Mouse (Mus musculus) heart, adult 2 months (tissue): ENCODE measurements around the gene 2510002D24Rik.

Source experiments
- CTCF ChIP-seq: fragments of 200-600 bp; IDR thresholded peaks from 2 replicates; pipeline ENCODE4 v1.8.1; 2022; ENCODE audit warnings: antibody characterized with exemption, mild to moderate bottlenecking, moderate library complexity
- EP300 ChIP-seq: fragments of 200-500 bp; IDR thresholded peaks from 2 replicates; pipeline ENCODE4 v1.6.1; 2011; ENCODE audit warnings: low read depth, low read length, control low read depth; ENCODE audit not compliant: insufficient read depth

GRCm38 (mm10) chr16:18822925-18823324 is 13.5 kb upstream of the 2510002D24Rik start:
- TF ChIP-seq CTCF: no peak
- TF ChIP-seq EP300: no peak
